Mouse (Mus musculus): ENCODE measurements around the gene Mapk10. TPM values are rescaled to one million over a fixed set of nuclear protein-coding genes. Genes with fewer than 3 reads are reported as not detected.
"Not testable (repeated sequence)": the region's sequence is repeated elsewhere in the genome, so short reads cannot be mapped to it uniquely, and the experiment has no call there.

Gene Mapk10
- polyA plus RNA-seq, 1 experiment from 2014 or later, result 82.3 TPM

DNA sequence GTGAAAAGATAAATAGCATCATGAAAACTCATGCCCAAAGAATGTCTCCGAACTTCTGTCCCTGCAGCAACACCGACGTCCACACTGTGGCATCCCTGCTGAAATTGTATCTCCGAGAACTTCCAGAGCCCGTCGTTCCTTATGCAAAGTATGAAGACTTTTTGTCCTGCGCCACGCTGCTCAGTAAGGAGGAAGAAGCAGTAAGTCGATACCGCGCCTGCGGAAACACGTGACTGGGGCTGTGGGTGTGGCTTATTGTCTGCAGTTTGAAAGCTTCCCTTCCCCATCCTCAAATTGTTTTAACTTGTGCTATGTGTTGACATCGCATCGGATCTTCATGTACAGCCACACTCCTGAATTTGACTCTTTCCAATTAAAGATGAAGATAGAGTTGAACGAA is 335.5 kb downstream of the Mapk10 start:
- Histone ChIP-seq H3K4me1 (replicated peaks) (no peaks in the 10 kb centered on the region), H3K4me3 (no peak overlapping the region), H3K36me3 (no peaks in the 10 kb centered on the region), H3K9me3 (no peaks in the 10 kb centered on the region), H3K9ac (no peak overlapping the region), H3K27me3 (no peaks in the 10 kb centered on the region), H3K4me2 (no peak overlapping the region), H3K27ac (replicated peaks) (no peak overlapping the region)
- WGBS, result 76% methylated on average over 16 of the region's 16 CpGs
- no peak for ATAC-seq (ENCODE audit: low read depth)

DNA sequence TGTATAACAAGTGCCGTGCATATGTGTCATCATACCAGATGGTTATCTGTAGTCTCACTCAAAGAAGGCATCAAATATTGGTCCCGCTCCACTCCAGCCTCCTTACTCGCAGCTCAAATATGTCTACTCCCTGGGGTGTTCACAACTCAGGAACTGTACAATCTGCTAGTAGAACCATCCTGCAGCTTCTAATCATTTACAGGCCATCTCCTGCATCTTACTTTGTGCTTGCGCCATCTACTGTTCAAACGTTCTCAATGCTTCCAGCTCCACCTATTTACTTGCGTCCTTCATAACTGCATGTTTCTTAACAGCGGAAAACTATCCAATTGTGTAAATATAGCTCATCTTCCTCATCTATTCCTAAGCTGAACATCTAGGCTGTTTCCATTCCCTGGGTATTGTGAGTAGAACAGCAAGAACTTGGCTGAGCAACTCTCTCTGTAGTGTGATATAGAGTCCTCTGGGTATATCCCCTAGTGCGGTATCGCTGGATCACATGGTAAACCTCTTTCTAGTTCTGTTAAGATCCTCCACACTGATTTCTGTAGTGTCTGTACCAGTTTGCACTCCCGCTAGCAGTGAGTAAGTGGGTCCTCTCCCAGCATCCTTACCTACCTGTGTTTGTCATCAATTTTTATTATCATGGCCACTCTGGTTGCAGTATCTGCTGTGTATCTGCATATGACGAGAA is 336.4 kb downstream of the Mapk10 start:
- H3K27me3 ChIP-seq, result no peaks in the 10 kb centered on the region
- H3K9ac ChIP-seq, result no peak overlapping the region
- H3K27ac ChIP-seq (replicated peaks), result no peak overlapping the region
- no peaks in the 10 kb centered on the region for H3K36me3 ChIP-seq
- no peaks in the 10 kb centered on the region for H3K9me3 ChIP-seq
- 49% methylated on average over 11 of the region's 11 CpGs for WGBS
- H3K4me1 ChIP-seq (replicated peaks), result no peaks in the 10 kb centered on the region
- H3K4me3 ChIP-seq, result no peak overlapping the region
- no peak overlapping the region for H3K4me2 ChIP-seq
- ATAC-seq (ENCODE audit: low read depth), result peak; percentile 43; the same call in 1 of the 2 replicates

DNA sequence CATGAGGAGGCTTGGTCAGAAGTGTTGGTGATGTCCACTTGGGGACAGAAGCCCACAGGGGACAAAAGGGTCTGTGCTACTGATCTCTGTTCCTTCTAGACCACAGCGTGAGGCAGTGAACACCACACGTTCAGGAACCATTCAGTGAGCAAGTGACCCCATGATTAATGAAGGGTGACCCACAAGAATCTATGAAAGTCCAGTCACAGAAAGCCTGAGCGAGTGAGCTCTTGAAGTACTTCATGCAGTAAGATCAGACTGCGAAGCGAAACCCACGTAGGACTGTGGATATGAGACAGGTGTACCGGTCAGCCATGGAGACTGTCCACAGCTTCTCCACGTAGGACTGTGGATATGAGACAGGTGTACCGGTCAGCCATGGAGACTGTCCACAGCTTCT is 338.1 kb downstream of the Mapk10 start:
- not testable (repeated sequence) for H3K27me3 ChIP-seq; H3K9ac ChIP-seq; H3K4me2 ChIP-seq; H3K9me3 ChIP-seq; H3K36me3 ChIP-seq; ATAC-seq (ENCODE audit: low read depth); H3K4me1 ChIP-seq (replicated peaks); H3K4me3 ChIP-seq; H3K27ac ChIP-seq (replicated peaks)
- 87% methylated on average over 9 of the region's 9 CpGs for WGBS

DNA sequence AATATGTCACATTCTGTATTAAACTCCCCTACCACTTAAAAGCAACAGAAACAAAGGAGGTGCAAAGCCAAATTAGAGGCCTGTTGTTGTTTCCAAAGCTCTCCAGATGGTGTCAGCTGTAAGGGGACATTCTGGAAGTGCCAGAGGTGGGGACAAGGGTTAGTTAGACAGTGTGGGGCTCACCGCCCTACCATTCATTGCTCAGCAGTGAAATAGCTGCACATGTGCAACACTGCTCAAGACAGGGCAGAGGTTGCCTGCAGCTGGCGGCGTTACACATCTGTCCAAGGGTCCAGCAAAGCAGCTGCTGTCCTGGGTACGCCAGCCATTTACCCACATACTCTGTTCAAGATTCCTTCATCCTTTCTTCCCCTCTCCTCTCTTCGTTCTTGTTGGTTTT is 342.9 kb downstream of the Mapk10 start:
- H3K36me3 ChIP-seq, result no peaks in the 10 kb centered on the region
- 42% methylated on average over 5 of the region's 5 CpGs for whole genome bisulfite sequencing
- ATAC-seq (ENCODE audit: low read depth), result no peak
- H3K4me1 ChIP-seq (replicated peaks), result no peaks in the 10 kb centered on the region
- no peak overlapping the region for H3K27ac ChIP-seq (replicated peaks)
- H3K4me3 ChIP-seq, result no peak overlapping the region
- H3K9ac ChIP-seq, result no peak overlapping the region
- no peak overlapping the region for H3K4me2 ChIP-seq
- no peaks in the 10 kb centered on the region for H3K27me3 ChIP-seq
- no peaks in the 10 kb centered on the region for H3K9me3 ChIP-seq

DNA sequence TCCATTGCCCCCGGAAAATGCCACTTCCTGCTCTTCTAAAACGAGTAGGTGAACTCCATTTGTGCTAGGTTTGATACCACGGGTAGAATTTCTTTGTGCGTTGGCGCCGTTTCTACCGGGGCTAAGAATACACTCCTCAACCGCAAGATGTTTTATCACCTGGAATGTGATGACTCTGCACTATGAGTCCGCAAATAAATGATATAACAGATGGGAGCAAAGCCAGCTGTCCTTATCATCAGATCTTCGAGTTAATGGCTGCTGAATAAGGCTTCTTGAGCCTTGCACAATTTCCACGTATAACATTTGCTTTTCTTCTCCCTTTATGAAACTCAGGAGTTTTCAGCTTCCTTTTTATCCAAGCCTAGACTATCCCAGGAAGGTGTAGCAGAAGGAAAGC is 351.4 kb downstream of the Mapk10 start:
- H3K27me3 ChIP-seq, result no peaks in the 10 kb centered on the region
- no peaks in the 10 kb centered on the region for H3K9me3 ChIP-seq
- H3K36me3 ChIP-seq, result 0 out of 2 replicates have a peak, but pooled peaks cover 3% of the 10 kb centered on the region
- no peak for ATAC-seq (ENCODE audit: low read depth)
- no peak overlapping the region for H3K4me2 ChIP-seq
- no peak overlapping the region for H3K4me3 ChIP-seq
- H3K9ac ChIP-seq, result no peak overlapping the region
- no peaks in the 10 kb centered on the region for H3K4me1 ChIP-seq (replicated peaks)
- whole genome bisulfite sequencing, result 79% methylated on average over 11 of the region's 11 CpGs
- 0 out of 2 replicates have a peak overlapping the region, but pooled peaks have one; percentile 13 for H3K27ac ChIP-seq (replicated peaks)

DNA sequence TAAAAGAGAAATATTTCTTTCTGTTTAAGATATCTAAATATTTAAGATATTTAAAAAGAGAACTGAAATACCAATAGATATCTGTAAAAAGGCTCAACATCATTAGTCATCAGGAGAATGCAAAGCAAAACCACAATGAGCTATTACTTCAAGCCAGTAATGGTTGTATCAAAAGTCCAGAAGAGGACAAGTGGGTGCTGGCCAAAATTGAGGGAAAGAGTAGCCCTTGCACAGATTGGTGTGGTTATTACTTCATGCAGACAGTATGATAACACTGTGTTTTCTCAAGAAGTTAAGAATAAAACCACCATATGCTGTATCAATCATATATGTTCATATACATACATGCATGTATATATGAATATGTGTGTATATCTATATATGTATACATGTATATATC is 353.1 kb downstream of the Mapk10 start:
- Histone ChIP-seq H3K4me2 (no peak overlapping the region), H3K4me1 (replicated peaks) (no peaks in the 10 kb centered on the region), H3K27me3 (no peaks in the 10 kb centered on the region), H3K36me3 (0 out of 2 replicates have a peak, but pooled peaks cover 3% of the 10 kb centered on the region), H3K4me3 (no peak overlapping the region), H3K9ac (no peak overlapping the region), H3K9me3 (no peaks in the 10 kb centered on the region), H3K27ac (replicated peaks) (no peak overlapping the region)
- no peak for ATAC-seq (ENCODE audit: low read depth)

Other genes with a start within 250 kb of the Mapk10 start
- gene Ptpn13, start 213.9 kb upstream of the Mapk10 start, polyA plus RNA-seq (2015; fragmentation: Nextera tagmentation; extraction: Ambion mirVana), result 6.6 and 8.1 TPM in 2 replicates

Data from neural tube, embryonic 13.5 days (tissue).